Mouse (Mus musculus) ES-Bruce4 (cell line): Measurements from ENCODE around the gene Nlrc3.

ENCODE experiments used
- CTCF ChIP-seq: IDR thresholded peaks from one replicate; pipeline ENCODE4 v1.8.1; 2011; ENCODE audit warnings: low read depth, low read length
- POLR2A ChIP-seq: IDR thresholded peaks from one replicate; pipeline ENCODE4 v1.8.1; 2011; ENCODE audit warnings: low read length; ENCODE audit not compliant: insufficient read depth

DNA sequence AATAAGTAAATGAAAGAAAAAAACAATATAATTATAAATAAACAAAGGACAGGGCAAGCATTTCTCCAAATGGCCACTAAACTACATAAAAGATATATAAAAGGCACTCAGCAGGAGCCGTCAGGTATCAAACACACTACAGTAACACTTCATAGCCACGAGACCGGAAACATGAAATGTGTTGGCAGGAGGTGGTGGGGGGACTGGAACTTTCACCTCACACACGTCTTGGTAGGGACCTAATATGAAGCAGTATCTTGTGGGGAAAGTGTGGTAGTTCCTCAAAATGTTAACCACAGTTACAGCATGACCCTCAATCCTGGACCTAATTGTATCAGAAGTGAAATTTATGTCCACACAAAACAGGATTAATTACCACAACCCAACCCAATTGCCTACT lies 5.7 kb upstream of the Nlrc3 start:
- no peak for TF ChIP-seq POLR2A
- no peak for TF ChIP-seq CTCF
